Mouse (Mus musculus) layer of hippocampus, postnatal 14 days (tissue): ENCODE data around the gene Mybbp1a. TPM values are rescaled to one million over a fixed set of nuclear protein-coding genes. Genes with fewer than 3 reads are reported as not detected.
A peak's percentile ranks its signal among the peaks of the same experiment; 100 is the strongest.

Source experiments
- DNase-seq, 2 experiments: peaks; one replicate each; pipeline ENCODE4 v3.0.0; 2021 to 2022; ENCODE audit warnings: low spot score in 2 of 2, mixed read lengths in 1 of 2
- total RNA-seq, 2 experiments: library from RNA; stranded (reverse); gene quantifications; 2 replicates each; pipeline ENCODE4 v1.2.3; 2021

The Mybbp1a gene
- total RNA-seq, 2 experiments from 2014 or later, result 50.3 to 53.1 TPM

DNA sequence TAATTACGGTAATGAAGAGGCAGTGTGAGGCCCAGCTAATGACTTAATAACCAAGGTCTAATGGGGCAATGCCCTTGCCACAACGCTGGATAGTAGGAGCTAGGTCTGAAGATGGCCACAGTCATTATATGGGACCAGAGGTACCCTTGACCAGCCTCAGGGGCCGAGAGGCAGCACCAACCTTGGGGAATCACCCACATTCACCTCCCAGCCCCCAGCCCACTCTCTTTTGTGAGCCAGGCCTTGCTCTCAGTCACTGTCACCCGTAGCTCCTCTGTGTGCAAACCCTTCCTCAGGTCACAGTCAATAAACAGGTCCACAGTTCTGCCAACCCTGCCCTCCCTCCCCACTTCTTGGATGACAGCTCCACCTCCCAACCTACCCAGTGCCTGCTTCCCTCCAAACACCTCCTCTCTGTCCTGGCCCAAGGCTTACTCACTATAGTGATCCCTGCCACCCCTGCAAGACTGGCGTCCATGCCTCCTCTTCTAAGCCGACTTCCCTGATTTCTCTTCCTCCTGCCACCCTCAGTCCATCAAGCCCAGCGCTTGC, 35.0 kb downstream of the Mybbp1a start:
- no peak for DNase-seq

DNA sequence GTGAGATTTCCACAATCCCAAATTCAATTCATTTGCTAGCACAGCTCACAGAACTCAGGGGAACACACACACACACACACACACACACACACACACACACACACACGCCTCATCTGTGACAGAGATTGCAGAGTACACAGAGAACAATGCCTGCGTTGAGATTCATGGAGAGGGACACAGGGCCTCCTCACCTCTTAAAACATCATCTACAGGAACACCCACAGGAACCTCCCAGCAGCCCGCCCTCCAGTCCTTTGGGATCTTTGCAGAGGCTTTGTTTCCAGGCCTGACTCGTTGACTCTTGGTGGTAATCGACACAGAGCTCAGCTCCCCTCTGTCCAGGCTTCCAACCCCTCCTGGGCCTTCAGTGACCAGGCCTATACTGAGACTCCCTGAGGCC, 36.0 kb downstream of the Mybbp1a start:
- no peak for DNase-seq

DNA sequence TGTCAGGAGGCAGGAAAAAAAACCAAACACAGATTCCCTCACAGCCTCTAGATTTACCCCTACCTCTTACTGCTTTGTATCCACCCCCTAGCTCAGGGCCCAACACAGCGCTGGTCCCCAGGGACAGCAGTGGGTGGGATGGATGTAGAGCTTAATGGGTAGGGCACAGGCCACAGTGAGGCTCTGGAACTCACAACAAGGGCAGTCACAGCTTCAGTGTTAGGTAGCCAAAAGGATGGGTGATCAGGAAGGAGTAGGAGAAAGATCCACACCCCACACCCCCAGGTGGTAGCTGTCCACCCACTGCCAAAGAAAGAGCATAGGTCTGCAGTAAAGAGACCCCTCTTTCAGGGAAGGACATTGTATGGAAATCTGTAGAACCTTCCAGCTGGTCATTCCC, 36.5 kb downstream of the Mybbp1a start:
- DNase-seq, result no peak

DNA sequence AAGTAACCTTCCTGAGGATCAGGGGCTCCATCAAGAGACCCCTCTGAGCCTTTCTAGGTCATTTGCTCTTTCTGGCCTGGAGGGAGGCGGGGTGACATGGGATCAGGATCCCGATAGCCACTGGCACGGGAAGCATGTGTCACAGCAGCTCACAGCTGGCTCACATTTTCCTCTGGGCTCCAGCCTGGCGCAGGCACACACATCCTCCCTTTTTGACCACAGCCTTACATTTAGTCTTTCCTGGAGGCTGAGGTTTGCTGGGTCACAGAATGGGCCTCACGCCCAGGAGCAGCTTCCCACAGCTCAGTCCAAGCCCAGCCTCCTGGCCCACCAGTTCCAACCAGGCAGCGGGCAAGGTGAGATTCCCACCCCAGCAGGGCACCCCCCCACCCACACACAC, 37.1 kb downstream of the Mybbp1a start:
- DNase-seq, result no peak

DNA sequence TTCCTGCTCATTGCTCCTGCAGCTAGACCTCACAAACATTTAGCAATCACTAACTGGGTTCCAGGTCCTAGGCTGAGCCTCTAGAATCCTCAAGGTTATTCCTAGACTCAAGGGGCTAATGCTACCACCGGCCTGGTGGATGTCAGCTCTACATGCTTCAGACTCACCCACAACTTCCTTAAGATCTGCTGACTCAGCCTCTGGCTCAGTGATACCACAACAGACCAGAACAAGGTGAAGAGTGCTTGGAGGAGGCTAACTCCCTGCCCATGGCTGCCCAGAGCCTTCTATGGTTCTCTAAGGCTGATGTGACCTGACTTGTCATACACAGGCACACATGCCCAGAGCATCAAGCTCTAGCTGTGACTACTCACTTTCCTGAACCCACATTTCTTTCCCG, 38.3 kb downstream of the Mybbp1a start:
- DNase-seq, result no peak

DNA sequence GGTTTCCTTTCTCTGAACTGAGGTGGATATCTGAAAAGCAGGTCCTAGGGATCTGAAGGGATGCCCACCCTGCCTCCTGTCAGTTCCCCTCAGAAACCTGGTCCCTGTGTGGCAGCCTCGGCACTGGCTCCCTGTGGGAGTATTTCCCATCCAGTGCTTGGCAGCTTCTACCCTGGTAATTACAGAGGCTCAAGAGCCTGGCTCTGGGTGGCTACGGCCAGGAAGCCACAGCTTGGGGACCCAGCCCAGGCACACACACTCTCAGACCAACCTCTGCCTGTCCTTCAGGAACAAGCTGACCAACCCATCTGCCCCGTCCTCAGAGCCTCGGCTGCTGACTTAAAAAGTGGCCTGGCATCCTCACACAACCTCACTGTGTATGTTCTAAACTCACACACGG, 40.2 kb downstream of the Mybbp1a start:
- DNase-seq, result no peak

DNA sequence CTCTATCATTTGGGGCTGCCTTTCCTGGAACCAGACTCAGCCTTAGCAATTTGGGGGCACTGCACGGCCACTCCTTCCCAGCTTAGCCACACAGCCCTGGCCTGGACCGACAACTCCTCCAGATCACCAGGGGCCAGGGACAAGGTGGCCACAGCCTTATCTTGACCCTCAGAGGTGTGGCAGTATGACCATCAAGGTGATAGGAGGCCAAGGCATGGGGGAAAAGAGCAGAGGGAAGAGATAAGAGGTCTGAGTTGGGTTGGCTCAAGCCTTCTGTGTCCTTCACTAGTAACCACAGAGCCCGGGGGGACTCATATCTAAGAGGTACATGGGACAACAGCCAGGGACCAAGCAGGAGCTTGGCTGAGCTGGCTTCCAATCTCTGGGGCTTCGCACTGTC, 40.8 kb downstream of the Mybbp1a start:
- no peak for DNase-seq

DNA sequence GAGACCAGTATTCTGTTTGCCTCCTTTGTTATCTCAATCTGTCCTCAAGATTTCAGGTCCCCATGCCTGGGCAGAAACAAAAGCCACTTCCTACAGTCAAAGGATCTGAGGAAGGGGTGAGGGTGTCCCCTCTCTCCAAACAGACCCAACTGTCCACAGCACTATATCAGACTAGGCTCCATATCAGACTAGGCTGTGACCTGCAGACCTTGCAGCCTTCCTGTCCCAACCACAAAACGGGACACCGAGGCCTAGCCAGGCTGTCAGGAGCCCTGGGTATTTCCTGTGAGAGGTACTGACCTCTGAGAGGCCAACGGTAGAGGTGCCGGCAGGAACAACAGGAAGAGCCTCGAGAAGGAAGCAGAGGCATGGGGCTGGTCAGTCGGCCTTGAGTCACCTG, 43.4 kb downstream of the Mybbp1a start:
- no peak for DNase-seq

DNA sequence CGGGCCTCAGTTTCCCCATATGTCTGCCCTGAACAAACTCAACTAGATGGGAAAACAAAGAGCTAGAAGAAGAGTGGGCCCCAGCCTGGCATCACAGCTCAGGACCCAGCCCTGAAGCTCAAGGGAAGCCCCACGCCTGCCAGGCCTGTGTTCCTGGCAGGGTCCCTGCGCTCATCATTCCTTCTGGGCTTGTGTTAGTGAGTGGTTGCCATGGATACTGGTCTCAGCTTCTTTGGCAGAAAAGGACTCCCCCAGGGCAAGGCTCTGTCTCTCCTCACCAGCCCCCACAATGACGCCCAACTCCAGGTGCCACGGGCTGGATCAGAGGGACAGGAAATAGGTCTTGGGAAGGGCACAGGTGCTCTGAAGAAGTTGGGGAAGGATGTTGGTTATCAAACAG, 44.0 kb downstream of the Mybbp1a start:
- peak in 1 of 2 experiments; percentile 72 for DNase-seq

DNA sequence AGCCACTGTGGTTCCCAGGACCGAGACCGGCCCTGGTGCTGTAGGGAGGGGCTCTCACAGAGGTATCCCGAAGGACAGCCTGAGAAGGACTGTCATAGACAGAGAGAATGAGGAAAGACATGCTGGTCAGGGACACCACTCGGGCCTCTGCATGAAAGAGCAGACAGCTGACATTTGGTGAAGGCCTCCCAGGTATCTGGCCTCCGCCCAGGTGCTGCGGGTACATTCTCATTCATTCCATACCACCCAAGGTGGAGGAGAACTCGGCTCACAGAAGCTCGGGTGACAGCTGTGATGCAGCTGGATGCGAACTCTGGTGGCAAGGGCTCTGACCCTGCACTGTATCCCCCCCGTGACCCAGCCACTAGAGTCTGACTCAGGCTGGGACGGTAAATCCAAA, 44.8 kb downstream of the Mybbp1a start:
- DNase-seq, result no peak

DNA sequence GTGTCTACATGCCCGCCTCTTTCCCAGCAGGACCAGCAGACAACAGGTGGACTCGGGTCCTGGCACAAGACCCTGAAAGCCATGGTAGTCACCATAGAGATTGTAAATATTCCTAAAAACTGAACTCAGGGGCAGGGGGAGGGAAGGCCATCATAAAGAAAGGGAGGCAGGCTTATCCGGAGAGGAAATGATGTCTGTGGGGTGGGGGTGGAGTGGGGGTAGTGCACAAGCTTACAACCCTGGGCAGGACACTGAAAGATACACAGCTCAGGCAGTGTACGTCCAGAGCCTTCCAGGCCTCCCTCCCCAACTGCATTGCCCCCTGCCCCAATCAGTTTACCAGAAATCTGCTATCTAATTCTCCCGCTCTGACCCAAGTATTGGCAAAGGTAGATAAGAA, 46.0 kb downstream of the Mybbp1a start:
- DNase-seq, result no peak

DNA sequence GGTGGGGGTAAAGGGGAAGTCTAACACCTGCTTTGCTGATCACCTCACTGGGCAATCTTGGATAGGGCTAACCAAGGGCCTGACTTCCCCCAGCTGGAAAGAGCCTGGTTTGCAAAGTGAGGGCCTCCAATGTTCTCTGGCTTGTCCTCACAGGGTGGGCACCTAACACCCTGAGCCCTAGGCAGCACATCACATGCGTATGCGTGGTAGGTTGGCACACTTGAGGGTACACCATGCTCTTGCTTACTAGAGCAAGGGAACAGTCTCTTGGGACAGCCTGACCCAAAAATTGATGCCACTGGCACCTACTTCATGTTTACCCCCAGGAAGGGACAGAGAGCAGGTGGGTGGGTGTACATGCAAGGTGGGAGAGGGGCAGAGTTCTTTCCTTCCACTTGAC, 46.6 kb downstream of the Mybbp1a start:
- no peak for DNase-seq

DNA sequence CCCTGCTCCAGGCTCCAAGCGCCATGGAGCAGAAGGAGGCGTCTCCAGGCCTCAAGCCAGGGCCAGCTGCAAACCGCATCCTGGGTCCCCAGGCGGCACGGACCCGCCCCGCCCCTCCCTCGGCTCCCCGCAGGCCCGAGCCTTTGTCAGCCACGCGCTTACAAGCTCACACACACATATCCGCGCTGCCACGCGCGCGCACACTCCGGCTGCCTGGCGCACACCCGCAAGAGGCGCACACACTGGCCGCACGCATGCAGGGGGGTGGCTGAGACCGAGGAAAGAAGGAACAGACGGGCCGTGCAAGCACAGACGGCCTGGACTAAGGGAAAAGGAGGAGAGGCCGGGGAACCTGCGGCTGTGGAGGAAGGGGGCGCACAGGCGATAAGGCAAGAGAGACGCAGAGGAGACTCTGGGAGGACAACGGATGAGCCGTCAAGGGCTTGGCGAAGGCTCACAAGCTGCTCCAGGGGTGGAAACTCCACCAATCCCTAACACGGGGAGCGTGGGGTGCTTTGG, 47.7 kb downstream of the Mybbp1a start:
- DNase-seq, result peak; percentile 68 to 77

DNA sequence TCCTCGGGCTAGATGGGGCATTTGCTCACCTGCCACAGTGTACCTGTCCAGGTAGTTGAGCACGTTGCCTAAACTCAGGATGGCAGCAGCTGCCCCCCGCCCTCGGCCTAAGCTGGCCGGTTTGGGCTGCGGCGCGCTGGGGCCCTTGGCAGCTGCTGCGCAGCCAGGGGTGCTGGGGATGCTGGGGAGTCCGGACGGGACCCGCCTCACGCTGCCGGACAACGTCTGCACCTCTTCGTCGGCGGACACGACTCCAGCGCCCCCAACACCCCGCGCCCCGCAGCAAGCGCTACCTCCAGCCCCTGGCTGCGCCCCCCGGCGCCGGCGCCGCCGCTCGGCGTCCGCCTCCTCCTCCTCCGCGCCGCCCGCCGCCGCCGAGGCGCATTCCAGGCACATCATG, 48.2 kb downstream of the Mybbp1a start:
- DNase-seq, result no peak

DNA sequence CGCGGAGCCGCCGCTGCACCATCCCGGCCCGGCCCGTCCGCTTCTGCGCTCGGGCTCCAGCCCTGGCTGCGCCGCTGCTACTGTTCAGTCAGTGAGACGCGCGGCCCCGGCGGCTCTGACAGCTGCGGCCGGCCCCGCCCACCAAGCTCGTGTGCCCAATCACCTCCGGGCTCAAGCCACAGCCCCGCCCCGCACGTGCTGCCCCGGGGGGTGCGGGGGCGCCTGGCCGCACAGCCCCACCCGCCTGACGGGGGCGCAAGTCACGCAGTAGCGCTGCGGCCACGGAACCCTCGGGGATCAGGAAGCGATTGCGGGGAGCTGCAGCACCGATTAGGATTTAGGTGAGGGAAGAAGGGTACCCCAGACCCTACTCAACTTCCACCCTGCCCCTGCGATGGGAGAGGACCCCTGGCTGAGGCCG, 48.7 kb downstream of the Mybbp1a start, which contains the start of gene Spns2:
Spns2 (minus strand) TSS at position 24 of the 421 bp plus-strand sequence.
- DNase-seq, result peak; percentile 91 to 94

DNA sequence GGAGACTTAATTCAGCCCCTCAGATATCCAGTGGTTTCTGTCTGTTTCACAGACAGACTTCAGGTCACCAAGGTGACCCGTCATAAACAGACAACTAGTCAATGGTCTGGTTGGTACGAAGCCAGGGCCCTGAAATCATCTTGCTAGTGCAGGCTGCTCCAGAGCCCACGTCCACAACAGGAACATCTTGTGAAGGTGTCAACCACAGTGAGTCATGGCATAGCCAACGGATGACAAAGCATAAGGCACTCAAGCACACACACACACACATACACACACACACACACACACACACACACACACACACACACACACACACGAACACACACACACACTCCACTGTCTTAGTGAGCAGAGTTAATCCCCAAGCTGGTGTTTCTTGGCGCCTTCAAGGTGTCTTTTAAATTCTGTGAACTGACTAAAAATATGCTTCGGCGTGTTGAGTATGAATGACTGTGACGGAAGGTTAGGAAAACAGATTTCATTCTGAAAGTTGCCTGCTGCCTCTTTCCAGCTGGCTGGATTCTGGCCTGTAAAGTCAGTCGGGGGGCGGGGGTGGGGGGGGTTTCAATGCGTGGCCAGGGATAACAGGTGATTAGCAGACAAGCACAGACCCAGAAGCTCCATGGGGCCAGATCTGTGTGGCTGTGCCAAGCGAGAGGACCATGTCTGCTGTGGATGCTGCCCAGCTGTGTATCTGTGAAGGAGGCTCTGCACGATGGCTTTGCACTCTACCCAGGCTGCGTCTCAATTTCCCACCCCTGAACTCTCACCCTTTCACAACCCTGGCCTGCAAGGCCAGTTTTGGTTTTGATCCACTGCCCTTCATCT, 50.2 kb downstream of the Mybbp1a start:
- no peak for DNase-seq

DNA sequence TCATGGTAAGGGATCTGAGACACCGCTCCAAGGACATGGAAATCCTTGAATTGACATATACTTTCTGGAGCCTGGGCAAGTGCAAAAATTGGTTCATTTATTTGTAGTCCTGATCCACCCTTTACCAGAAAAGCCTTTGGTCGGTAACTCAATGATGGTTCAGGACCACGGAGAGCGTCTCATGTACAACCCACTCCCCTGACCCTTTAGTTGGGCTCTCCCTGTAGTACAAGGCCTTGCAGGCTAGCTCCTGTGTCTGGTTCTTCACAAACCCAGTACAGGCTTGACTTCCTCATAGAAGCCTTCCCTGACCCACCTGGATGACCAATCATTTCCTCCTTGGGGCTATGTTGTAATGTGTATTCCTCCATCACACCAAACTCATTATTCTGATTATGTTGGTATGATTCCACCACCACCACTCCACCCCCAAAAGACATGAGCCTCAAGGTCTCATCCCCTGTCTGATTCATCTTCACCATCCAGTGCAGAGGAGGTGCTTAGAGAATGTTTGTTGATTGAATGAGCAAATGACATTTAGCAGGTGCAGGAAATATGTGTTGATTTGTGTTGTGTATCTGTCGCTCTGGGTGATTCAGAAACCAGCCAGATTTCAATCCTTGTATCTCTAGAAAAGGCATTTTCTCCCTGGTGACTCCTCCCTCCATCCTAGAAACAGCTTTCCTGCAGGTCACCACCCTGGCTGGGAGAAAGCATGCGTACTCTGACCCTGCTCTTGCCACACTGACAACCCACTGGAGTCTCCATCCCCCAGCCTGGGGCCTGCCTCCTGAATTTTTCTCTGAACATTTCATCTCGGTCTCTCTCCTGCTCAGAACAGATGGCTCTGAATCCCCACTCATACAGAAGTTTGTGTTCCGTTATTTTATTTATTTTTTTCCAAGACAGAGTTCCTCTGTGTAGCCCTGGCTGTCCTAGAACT, 53.2 kb downstream of the Mybbp1a start:
- DNase-seq, result peak in 1 of 2 experiments; percentile 58

DNA sequence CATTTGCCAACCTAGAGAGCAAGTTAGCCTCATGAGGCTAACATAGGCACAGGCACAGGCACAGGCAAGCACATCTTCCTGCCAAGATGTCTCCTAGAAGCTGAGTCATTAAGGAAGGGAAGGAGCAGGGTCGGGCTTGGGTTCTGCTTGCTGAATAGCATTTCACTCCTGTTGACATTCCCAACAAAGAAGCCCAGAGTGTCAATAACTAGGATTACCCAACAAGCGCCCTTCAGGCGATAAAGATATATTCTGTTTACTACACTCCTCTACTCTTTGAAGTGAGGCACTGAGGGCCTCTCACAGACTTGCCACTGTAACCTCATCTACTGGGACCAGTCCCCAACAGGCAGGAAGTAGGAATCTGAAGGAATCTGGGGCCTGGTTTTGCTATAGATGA, 54.9 kb downstream of the Mybbp1a start:
- DNase-seq, result no peak

DNA sequence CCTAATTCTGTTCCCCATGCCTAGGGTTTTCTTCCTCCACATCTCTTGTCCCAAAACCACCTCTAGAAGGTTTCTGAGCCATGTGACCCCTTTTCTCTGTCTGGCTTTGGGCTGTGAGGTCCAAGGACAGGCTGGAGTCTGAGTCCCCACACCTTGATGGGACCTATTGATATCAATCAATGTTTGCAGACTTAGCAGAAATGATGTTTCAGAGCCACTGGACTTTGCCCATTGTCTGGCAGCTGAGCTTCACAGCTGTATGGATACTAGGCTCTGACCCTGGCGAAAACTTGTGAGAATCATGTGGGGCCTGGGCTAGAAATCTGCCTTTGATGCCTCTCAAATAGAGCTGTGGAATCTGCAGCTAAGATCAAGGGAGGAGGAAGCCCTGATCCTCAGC, 55.6 kb downstream of the Mybbp1a start:
- no peak for DNase-seq

DNA sequence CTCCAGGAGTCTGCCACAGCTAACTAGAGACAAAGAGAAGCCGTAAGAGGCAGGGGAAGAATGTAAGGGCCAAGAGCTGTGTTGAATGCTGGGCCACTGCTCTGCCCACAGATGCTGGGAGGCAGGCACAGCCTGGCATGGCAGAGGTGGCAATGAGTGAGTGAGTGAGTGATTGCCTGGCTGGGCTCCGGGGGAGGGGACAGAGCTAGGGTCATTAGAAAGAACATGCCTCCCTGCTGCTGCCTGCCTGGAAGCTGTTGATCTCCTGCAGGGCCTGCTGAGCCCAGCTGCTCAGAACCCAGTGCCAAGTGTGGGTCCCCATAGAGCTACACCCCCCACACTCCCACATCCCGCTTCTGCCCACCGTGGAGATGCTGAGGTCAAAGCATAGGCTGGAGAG, 56.2 kb downstream of the Mybbp1a start:
- DNase-seq, result no peak

DNA sequence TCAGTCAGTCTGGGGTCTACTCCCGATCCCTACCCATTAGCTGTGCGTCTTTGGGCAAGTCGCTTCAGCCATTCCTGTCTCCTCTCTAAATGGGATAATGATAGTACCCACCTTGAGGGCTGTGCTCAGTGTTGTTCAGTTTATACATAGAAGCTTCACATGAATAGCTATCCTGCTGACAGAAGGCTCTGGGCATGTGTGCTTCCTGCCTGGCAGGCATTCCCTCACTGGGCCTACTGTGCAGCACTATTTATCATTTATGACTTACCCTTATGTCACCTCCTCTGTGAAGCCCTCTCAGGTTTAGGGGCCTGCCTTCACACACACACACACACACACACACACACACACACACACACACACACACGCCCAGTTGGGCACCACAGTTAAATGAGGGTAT, 59.0 kb downstream of the Mybbp1a start:
- DNase-seq, result no peak
